Mouse (Mus musculus) neural tube, embryonic 14.5 days (tissue): Measurements from ENCODE around the gene Rab11a. TPM values are rescaled to one million over a fixed set of nuclear protein-coding genes. Genes with fewer than 3 reads are reported as not detected.

ENCODE experiments used
- ATAC-seq: fragments of 200-750 bp; cut with Nextera tagmentation; 2 replicates; pipeline ENCODE4 v1.8.0; 2017; ENCODE audit warnings: low read depth, mild to moderate bottlenecking, moderate TSS enrichment, moderate library complexity
- H3K27ac ChIP-seq: fragments of 300-500 bp; sonication (generic); 2 replicates; pipeline ENCODE4 v1.5.1; 2014; ENCODE audit warnings: low read depth, mild to moderate bottlenecking, control low read depth, low read length, moderate library complexity, mixed read lengths
- H3K27me3 ChIP-seq: fragments of 300-500 bp; sonication (generic); 2 replicates; pipeline ENCODE4 v1.6.1; 2014; ENCODE audit warnings: low read length; ENCODE audit not compliant: control insufficient read depth, insufficient read depth
- H3K36me3 ChIP-seq: fragments of 300-500 bp; sonication (generic); 2 replicates; pipeline ENCODE4 v1.6.1; 2014; ENCODE audit warnings: low read length, mixed read lengths; ENCODE audit not compliant: control insufficient read depth, insufficient read depth
- H3K4me1 ChIP-seq: fragments of 300-500 bp; sonication (generic); 2 replicates; pipeline ENCODE4 v1.6.1; 2014; ENCODE audit warnings: low read length; ENCODE audit not compliant: control insufficient read depth, insufficient read depth
- H3K4me2 ChIP-seq: fragments of 300-500 bp; sonication (generic); 2 replicates; pipeline ENCODE4 v1.6.1; 2014; ENCODE audit warnings: mild to moderate bottlenecking, low read depth, low read length, control low read depth
- H3K4me3 ChIP-seq: fragments of 300-500 bp; sonication (generic); 2 replicates; pipeline ENCODE4 v1.5.1; 2014; ENCODE audit warnings: low read depth, low read length, control low read depth, mixed read lengths
- H3K9ac ChIP-seq: fragments of 300-500 bp; sonication (generic); replicated peaks from 2 replicates; pipeline ENCODE4 v1.6.1; 2014; ENCODE audit warnings: low read depth, mild to moderate bottlenecking, control low read depth, low read length, mixed read lengths
- H3K9me3 ChIP-seq: fragments of 300-500 bp; sonication (generic); 2 replicates; pipeline ENCODE4 v1.6.1; 2016; ENCODE audit warnings: low read length; ENCODE audit not compliant: control insufficient read depth
- WGBS: fragments of 180-500 bp; shearing (Covaris S2); extraction: QIAGEN DNeasy Blood & Tissue Kit; methylation state at CpG from one replicate; pipeline ENCODE4 v1.1.7; 2014; 5-methylcytosine and 5-hydroxymethylcytosine counted together
- polyA plus RNA-seq: library from polyadenylated mRNA; unstranded; fragments of >200 nt; fragmentation: Nextera tagmentation; extraction: Ambion mirVana; gene quantifications from 2 replicates; pipeline ENCODE4 v1.2.1, GENCODE M21; 2014

Rab11a gene
- polyA plus RNA-seq, 1 experiment from 2014 or later: 457 TPM

- Histone ChIP-seq H3K36me3 (peaks cover 8% of the 10 kb centered on the region), H3K9me3 (no peaks in the 10 kb centered on the region), H3K27me3 (no peaks in the 10 kb centered on the region), H3K4me1 (no peaks in the 10 kb centered on the region), H3K4me2 (no peak overlapping the region), H3K9ac (no peak overlapping the region), H3K4me3 (no peak overlapping the region), H3K27ac (no peak overlapping the region)
- no peak for ATAC-seq
Observed at GRCm38 (mm10) chr9:64702391-64702790, 35.2 kb downstream of the Rab11a start.

DNA sequence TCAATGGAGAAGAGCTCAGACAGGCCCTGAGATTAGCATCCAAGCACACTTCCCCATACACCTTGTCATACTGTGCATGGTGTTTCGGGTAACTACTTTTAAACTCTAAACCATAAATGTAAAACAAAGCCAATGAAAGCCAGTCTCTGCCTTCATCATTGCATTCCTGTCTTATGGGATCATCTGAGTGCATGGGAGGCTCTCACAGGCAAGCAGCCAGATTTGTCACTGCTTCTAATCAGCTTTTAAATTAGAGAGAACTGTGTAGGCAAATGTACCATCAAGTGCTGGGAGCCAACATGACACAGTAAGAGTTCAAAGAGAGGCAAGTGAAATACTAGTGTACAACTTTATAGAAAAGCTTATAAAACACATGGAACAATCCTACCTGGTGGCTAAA lies 35.9 kb downstream of the Rab11a start:
- no peak overlapping the region for H3K4me2 ChIP-seq
- no peak for ATAC-seq

GRCm38 (mm10) chr9:64700451-64701311 lies 36.9 kb downstream of the Rab11a start:
- Histone ChIP-seq H3K27ac (no peak overlapping the region), H3K27me3 (no peaks in the 10 kb centered on the region), H3K9ac (0 out of 2 replicates have a peak overlapping the region, but pooled peaks have one; percentile 11), H3K4me3 (no peak overlapping the region), H3K4me1 (no peaks in the 10 kb centered on the region), H3K36me3 (peaks cover 5% of the 10 kb centered on the region), H3K4me2 (no peak overlapping the region), H3K9me3 (no peaks in the 10 kb centered on the region)
- 84% methylated on average over 4 of the region's 4 CpGs for WGBS
- no peak for ATAC-seq

More for the DNA sequence above, 35.9 kb downstream of the Rab11a start:
- Histone ChIP-seq H3K27ac (no peak overlapping the region), H3K9me3 (no peaks in the 10 kb centered on the region), H3K4me1 (no peaks in the 10 kb centered on the region), H3K9ac (no peak overlapping the region), H3K4me3 (no peak overlapping the region), H3K27me3 (no peaks in the 10 kb centered on the region), H3K36me3 (peaks cover 8% of the 10 kb centered on the region)
- 88% methylated on average over 1 of the region's 1 CpGs for WGBS

GRCm38 (mm10) chr9:64698586-64698985 lies 39.0 kb downstream of the Rab11a start:
- no peak for ATAC-seq
- Histone ChIP-seq H3K9me3 (no peaks in the 10 kb centered on the region), H3K4me3 (no peak overlapping the region), H3K4me1 (no peaks in the 10 kb centered on the region), H3K36me3 (peaks cover 10% of the 10 kb centered on the region; the same call in 1 of the 2 replicates), H3K27me3 (no peaks in the 10 kb centered on the region), H3K9ac (no peak overlapping the region), H3K4me2 (no peak overlapping the region), H3K27ac (no peak overlapping the region)
- 95% methylated on average over 1 of the region's 1 CpGs for WGBS

DNA sequence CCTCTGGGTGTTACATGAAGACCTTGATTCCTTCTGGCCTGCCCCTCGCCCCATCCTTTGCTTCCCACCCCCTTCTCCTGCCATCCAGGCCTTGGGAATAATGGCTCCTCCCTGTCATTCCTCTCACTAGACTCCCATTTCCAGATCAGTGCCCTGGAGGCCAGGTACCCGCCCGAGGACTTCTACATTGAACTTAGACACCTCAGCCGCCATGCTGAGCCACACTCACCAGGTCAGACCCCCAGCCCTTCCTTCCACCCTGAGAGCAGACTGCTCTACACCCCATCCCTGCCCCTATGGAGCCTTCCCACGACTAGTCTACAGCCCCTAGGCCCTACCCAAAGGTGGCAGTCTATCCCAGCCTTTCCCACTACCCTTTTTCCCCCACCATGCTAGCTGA lies 39.9 kb downstream of the Rab11a start:
- H3K9ac ChIP-seq: no peak overlapping the region
- H3K4me2 ChIP-seq: no peak overlapping the region
- no peak overlapping the region for H3K27ac ChIP-seq
- H3K4me3 ChIP-seq: no peak overlapping the region
- no peak for ATAC-seq
- peaks cover 11% of the 10 kb centered on the region; the same call in 1 of the 2 replicates for H3K36me3 ChIP-seq
- H3K9me3 ChIP-seq: no peaks in the 10 kb centered on the region
- H3K27me3 ChIP-seq: no peaks in the 10 kb centered on the region
- no peaks in the 10 kb centered on the region for H3K4me1 ChIP-seq
- WGBS: 88% methylated on average over 5 of the region's 5 CpGs

DNA sequence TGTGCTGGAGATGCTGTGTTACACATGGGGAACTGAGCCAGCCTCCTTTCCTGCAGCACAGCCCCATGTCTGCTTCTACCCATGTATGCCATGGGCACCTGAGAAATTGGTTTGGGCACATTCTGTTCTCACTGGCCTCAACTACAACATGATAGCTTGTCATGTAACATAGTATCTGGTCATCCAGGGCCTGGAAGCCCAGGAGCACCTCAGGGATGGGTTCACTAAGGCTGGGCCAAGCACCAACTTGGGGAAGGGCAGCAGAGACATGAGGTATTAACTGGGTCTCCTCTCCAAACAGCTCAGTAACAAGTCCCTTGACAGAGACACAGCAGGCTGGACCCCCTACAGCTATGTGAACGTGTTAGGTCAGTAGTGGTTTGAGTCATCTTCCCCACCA lies 40.6 kb downstream of the Rab11a start:
- 81% methylated on average over 1 of the region's 1 CpGs for WGBS

GRCm38 (mm10) chr9:64696404-64696803 lies 41.2 kb downstream of the Rab11a start:
- no peaks in the 10 kb centered on the region for H3K9me3 ChIP-seq
- no peak overlapping the region for H3K4me3 ChIP-seq
- H3K9ac ChIP-seq: no peak overlapping the region
- no peaks in the 10 kb centered on the region for H3K4me1 ChIP-seq
- H3K27me3 ChIP-seq: no peaks in the 10 kb centered on the region
- peaks cover 11% of the 10 kb centered on the region; the same call in 1 of the 2 replicates for H3K36me3 ChIP-seq
- WGBS: 89% methylated on average over 4 of the region's 4 CpGs
- no peak overlapping the region for H3K27ac ChIP-seq
- ATAC-seq: no peak
- H3K4me2 ChIP-seq: no peak overlapping the region

More for the DNA sequence above, 40.6 kb downstream of the Rab11a start:
- Histone ChIP-seq H3K27ac (no peak overlapping the region), H3K4me2 (no peak overlapping the region), H3K9me3 (no peaks in the 10 kb centered on the region), H3K36me3 (peaks cover 11% of the 10 kb centered on the region; the same call in 1 of the 2 replicates), H3K9ac (no peak overlapping the region), H3K4me3 (no peak overlapping the region), H3K4me1 (no peaks in the 10 kb centered on the region), H3K27me3 (no peaks in the 10 kb centered on the region)
- no peak for ATAC-seq

- no peak for ATAC-seq
- Histone ChIP-seq H3K4me1 (no peaks in the 10 kb centered on the region), H3K27ac (no peak overlapping the region), H3K9me3 (no peaks in the 10 kb centered on the region), H3K4me3 (no peak overlapping the region), H3K36me3 (peaks cover 11% of the 10 kb centered on the region; the same call in 1 of the 2 replicates), H3K27me3 (no peaks in the 10 kb centered on the region), H3K9ac (no peak overlapping the region), H3K4me2 (no peak overlapping the region)
- WGBS: 100% methylated on average over 1 of the region's 1 CpGs
Observed at GRCm38 (mm10) chr9:64695266-64695665, 42.3 kb downstream of the Rab11a start.

DNA sequence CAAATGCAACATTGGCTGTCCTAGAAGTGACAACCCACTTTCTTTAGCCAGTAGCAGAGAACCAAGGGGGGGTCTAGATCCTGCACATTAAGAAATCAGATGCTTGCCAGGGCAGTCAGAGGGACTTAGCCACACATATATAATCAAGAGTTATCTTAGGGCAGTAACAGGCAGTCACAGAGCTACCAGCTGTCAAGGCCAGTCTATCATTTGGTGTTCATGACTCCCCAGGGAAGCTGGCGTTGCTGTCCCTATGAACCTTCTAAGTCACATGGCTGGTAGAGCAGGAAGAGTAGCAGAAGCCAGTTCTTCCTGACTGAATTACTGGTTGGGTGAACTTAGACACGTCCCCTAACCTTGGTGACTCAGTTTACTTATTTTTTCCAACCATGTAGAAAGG lies 44.5 kb downstream of the Rab11a start:
- Histone ChIP-seq H3K9me3 (no peaks in the 10 kb centered on the region), H3K27ac (no peak overlapping the region), H3K4me1 (no peaks in the 10 kb centered on the region), H3K9ac (no peak overlapping the region), H3K36me3 (peaks cover 8% of the 10 kb centered on the region; the same call in 1 of the 2 replicates), H3K27me3 (no peaks in the 10 kb centered on the region), H3K4me2 (no peak overlapping the region), H3K4me3 (no peak overlapping the region)
- WGBS: 53% methylated on average over 2 of the region's 2 CpGs
- ATAC-seq: no peak
